Mouse (Mus musculus): ENCODE data around the gene Pacrg. TPM values are rescaled to one million over a fixed set of nuclear protein-coding genes. Genes with fewer than 3 reads are reported as not detected.
A peak's percentile ranks its signal among the peaks of the same experiment; 100 is the strongest.

Gene Pacrg
- polyA plus RNA-seq, 1 experiment from 2014 or later = 3.6 TPM

DNA sequence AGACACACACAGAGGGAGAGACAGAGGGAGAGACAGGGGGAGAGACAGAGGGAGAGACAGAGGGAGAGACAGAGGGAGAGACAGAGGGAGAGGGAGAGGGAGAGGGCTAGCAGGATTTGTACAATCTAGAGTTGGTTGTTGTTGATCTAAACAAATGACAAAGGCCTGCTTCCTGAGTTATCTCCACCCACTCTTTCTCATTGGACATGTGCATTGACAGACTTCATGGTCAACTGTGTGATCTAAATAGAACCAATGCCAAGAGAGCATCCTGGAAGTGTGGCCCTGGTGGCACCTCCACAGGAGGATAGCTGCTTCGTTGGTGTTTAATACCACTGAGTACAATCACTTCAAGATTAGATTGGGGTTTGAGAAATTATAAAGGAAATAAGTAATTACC is 359.0 kb downstream of the Pacrg start:
- Histone ChIP-seq H3K9me3 (ENCODE audit: control insufficient read depth, low read length) (no peaks in the 10 kb centered on the region), H3K4me2 (ENCODE audit: low read depth, low read length) (no peak overlapping the region), H3K36me3 (ENCODE audit: control insufficient read depth, insufficient read depth, low read length) (no peaks in the 10 kb centered on the region), H3K4me1 (ENCODE audit: control insufficient read depth, insufficient read depth, low read length) (peaks cover 12% of the 10 kb centered on the region; the same call in 1 of the 2 replicates), H3K9ac (ENCODE audit: low read depth, low read length) (no peak overlapping the region), H3K27ac (replicated peaks; ENCODE audit: low read depth, low read length) (no peak overlapping the region), H3K27me3 (replicated peaks; ENCODE audit: control insufficient read depth, insufficient read depth, low read length) (no peaks in the 10 kb centered on the region), H3K4me3 (ENCODE audit: low read depth, low read length) (no peak overlapping the region)
- DNase-seq (ENCODE audit: low spot score) (no peak), ATAC-seq (ENCODE audit: low read depth) (no peak)
- 82% methylated on average over 1 of the region's 1 CpGs for WGBS

DNA sequence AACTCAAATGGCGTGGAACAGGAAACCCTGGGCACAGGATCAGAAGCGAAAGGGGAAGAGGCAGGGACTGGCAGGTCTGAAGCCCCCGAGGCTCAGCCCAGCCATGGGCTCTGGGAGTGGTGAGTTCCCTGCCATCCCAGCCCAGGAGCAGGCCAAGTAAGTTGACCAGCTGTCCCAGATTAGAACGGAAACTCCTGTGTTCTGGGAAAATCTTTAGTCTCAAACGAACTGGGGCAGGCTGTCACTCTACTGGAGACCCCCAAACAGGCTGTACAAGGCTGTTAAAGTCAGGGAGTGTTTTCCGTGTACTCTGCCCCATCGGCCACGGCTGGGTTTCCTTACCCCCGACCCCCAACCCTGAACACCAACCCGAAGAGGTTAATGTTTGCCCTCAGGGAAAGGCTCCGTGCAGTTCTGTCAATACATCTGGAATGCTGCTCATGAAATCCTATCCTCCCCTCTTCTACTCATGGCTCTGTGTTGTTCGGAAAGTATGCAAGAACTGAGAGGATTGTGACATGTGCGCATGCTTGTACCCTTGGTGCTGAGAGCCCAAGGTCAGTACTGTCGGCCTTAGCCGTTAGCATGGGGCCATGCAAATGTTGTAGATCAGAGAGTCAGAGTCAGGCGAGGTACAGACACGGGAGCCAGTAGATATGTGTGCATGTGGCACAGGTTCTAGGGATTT is 360.9 kb downstream of the Pacrg start:
- H3K4me1 ChIP-seq (ENCODE audit: control insufficient read depth, insufficient read depth, low read length) = peaks cover 12% of the 10 kb centered on the region; the same call in 1 of the 2 replicates
- WGBS = 12% methylated on average over 17 of the region's 17 CpGs
- peak overlapping the region; percentile 61 for H3K27ac ChIP-seq (replicated peaks; ENCODE audit: low read depth, low read length)
- no peaks in the 10 kb centered on the region for H3K9me3 ChIP-seq (ENCODE audit: control insufficient read depth, low read length)
- no peak overlapping the region for H3K4me3 ChIP-seq (ENCODE audit: low read depth, low read length)
- peak; percentile 77 for DNase-seq (ENCODE audit: low spot score)
- peak overlapping the region; percentile 19 for H3K4me2 ChIP-seq (ENCODE audit: low read depth, low read length)
- H3K9ac ChIP-seq (ENCODE audit: low read depth, low read length) = no peak overlapping the region
- peak; percentile 76 for ATAC-seq (ENCODE audit: low read depth)
- no peaks in the 10 kb centered on the region for H3K36me3 ChIP-seq (ENCODE audit: control insufficient read depth, insufficient read depth, low read length)
- no peaks in the 10 kb centered on the region for H3K27me3 ChIP-seq (replicated peaks; ENCODE audit: control insufficient read depth, insufficient read depth, low read length)

DNA sequence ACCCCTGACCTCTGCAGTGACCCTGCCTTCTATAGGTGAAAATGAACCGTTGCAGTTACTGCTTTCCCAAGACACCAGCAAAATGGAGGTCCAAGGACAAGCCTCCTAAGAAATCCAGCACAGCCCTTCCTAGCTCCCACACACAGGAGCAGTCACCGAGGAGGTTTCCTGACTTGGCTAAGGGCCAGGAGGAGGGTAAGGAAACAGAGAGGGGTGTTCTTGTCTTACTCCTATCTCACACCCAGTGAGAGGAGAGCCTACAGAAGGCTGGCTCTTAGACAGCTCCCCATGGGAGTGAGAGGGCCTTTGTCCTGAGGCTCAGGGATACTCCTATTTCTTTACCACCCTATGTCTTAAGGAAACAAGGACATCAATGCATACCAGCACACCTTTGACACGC is 361.7 kb downstream of the Pacrg start:
- H3K27ac ChIP-seq (replicated peaks; ENCODE audit: low read depth, low read length) = peak overlapping the region; percentile 61
- peaks cover 12% of the 10 kb centered on the region; the same call in 1 of the 2 replicates for H3K4me1 ChIP-seq (ENCODE audit: control insufficient read depth, insufficient read depth, low read length)
- H3K27me3 ChIP-seq (replicated peaks; ENCODE audit: control insufficient read depth, insufficient read depth, low read length) = no peaks in the 10 kb centered on the region
- no peak overlapping the region for H3K9ac ChIP-seq (ENCODE audit: low read depth, low read length)
- ATAC-seq (ENCODE audit: low read depth) (peak; percentile 51; the same call in 1 of the 2 replicates), DNase-seq (ENCODE audit: low spot score) (peak; percentile 53)
- H3K4me2 ChIP-seq (ENCODE audit: low read depth, low read length) = no peak overlapping the region
- H3K4me3 ChIP-seq (ENCODE audit: low read depth, low read length) = no peak overlapping the region
- no peaks in the 10 kb centered on the region for H3K36me3 ChIP-seq (ENCODE audit: control insufficient read depth, insufficient read depth, low read length)
- H3K9me3 ChIP-seq (ENCODE audit: control insufficient read depth, low read length) = no peaks in the 10 kb centered on the region
- 50% methylated on average over 3 of the region's 3 CpGs for WGBS

DNA sequence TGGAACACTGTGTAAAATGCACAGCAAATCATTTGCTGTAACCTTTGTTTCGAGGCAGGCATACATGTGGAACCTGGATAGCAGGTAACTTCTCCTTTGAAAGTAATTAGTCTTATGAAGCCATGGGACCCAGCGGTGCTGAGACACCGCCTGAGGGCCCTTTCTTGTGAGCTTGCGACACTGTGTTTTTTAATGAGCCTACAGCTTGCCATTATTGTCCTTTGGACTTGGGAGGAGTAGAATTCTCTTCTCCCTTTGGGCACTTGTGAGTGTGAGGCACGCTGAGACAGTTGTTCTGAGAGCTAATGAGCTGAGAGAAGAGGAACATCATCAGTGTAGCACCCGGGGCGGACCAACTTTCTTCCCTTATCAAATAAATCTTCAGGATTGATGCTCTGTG is 363.3 kb downstream of the Pacrg start:
- no peak overlapping the region for H3K9ac ChIP-seq (ENCODE audit: low read depth, low read length)
- no peaks in the 10 kb centered on the region for H3K27me3 ChIP-seq (replicated peaks; ENCODE audit: control insufficient read depth, insufficient read depth, low read length)
- H3K4me2 ChIP-seq (ENCODE audit: low read depth, low read length) = no peak overlapping the region
- no peak for ATAC-seq (ENCODE audit: low read depth)
- H3K4me1 ChIP-seq (ENCODE audit: control insufficient read depth, insufficient read depth, low read length) = peaks cover 12% of the 10 kb centered on the region; the same call in 1 of the 2 replicates
- 78% methylated on average over 7 of the region's 7 CpGs for WGBS
- DNase-seq (ENCODE audit: low spot score) = no peak
- H3K36me3 ChIP-seq (ENCODE audit: control insufficient read depth, insufficient read depth, low read length) = no peaks in the 10 kb centered on the region
- H3K9me3 ChIP-seq (ENCODE audit: control insufficient read depth, low read length) = no peaks in the 10 kb centered on the region
- no peak overlapping the region for H3K27ac ChIP-seq (replicated peaks; ENCODE audit: low read depth, low read length)
- H3K4me3 ChIP-seq (ENCODE audit: low read depth, low read length) = no peak overlapping the region

DNA sequence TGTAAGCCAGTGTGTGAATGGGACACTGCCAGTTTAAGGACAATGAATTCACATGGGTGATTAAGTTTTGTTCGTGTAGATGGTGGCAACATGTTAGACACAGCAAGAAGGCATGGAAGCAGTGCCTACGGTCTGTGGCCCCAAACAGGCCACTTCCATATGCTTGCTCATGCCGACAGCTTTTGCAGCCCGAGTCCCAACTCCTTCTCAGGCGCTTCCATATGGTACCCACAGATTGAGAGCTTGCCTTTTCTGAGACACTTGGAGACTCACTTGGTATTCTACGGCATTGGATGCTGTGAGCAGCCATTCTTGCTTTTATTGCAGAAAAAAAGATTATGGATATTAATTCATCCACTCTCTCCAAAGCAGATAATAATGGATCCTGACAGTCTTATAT is 365.1 kb downstream of the Pacrg start:
- WGBS = 83% methylated on average over 6 of the region's 6 CpGs
- Histone ChIP-seq H3K4me1 (ENCODE audit: control insufficient read depth, insufficient read depth, low read length) (peaks cover 12% of the 10 kb centered on the region; the same call in 1 of the 2 replicates), H3K4me3 (ENCODE audit: low read depth, low read length) (no peak overlapping the region), H3K27ac (replicated peaks; ENCODE audit: low read depth, low read length) (no peak overlapping the region), H3K9me3 (ENCODE audit: control insufficient read depth, low read length) (no peaks in the 10 kb centered on the region), H3K9ac (ENCODE audit: low read depth, low read length) (no peak overlapping the region), H3K4me2 (ENCODE audit: low read depth, low read length) (no peak overlapping the region), H3K36me3 (ENCODE audit: control insufficient read depth, insufficient read depth, low read length) (no peaks in the 10 kb centered on the region), H3K27me3 (replicated peaks; ENCODE audit: control insufficient read depth, insufficient read depth, low read length) (no peaks in the 10 kb centered on the region)
- ATAC-seq (ENCODE audit: low read depth) (no peak), DNase-seq (ENCODE audit: low spot score) (no peak)

DNA sequence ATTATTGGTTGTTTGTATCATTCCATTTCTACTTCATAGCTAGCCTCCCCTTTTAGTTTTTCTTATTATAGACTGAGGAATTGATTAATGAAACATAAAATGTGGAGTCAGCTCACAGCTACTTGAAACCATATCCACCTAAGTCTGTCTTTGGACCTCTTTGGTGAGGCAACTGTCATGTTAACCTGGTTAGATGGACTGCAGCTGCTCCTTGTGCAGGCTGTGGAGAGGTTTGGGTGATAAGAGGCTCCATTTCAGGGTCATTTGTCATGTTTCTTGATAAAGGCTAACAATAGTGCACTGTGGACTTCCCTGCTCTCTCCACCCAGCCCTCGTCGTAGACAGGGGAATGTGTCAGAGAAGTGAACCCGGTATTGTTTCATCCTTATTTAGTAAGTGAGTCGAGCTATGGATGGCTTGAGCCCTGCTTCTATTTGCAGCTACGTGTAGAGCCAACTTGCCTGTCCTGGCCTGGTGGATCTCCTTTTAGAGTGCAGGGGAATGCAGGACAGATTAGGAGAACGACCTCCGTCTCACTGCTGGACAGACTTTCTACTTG is 366.2 kb downstream of the Pacrg start:
- Histone ChIP-seq H3K27me3 (replicated peaks; ENCODE audit: control insufficient read depth, insufficient read depth, low read length) (no peaks in the 10 kb centered on the region), H3K4me2 (ENCODE audit: low read depth, low read length) (no peak overlapping the region), H3K9me3 (ENCODE audit: control insufficient read depth, low read length) (no peaks in the 10 kb centered on the region), H3K36me3 (ENCODE audit: control insufficient read depth, insufficient read depth, low read length) (no peaks in the 10 kb centered on the region), H3K9ac (ENCODE audit: low read depth, low read length) (no peak overlapping the region), H3K27ac (replicated peaks; ENCODE audit: low read depth, low read length) (no peak overlapping the region), H3K4me3 (ENCODE audit: low read depth, low read length) (no peak overlapping the region), H3K4me1 (ENCODE audit: control insufficient read depth, insufficient read depth, low read length) (peaks cover 4% of the 10 kb centered on the region; the same call in 1 of the 2 replicates)
- 57% methylated on average over 7 of the region's 7 CpGs for WGBS
- DNase-seq (ENCODE audit: low spot score) = no peak
- ATAC-seq (ENCODE audit: low read depth) = no peak

DNA sequence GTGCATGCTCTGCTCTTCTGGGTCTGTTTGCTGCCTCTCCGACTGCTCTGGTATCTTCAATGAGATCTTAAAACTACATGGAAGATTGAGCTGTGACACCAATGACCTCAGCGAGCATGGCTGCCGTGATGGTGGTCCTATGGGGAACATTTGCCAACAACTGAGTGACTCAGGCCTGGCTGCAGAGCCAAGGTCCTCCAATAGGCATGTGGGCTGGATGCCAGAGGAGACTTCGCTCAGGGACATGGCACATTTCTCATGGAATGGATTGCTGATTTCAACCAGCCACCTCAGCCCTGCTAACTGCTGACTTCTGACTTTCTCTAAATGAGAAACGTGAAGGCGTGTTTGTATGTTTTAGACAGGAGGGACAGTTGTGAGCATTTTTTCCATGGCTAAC is 366.9 kb downstream of the Pacrg start:
- Histone ChIP-seq H3K4me2 (ENCODE audit: low read depth, low read length) (no peak overlapping the region), H3K9ac (ENCODE audit: low read depth, low read length) (no peak overlapping the region), H3K27me3 (replicated peaks; ENCODE audit: control insufficient read depth, insufficient read depth, low read length) (no peaks in the 10 kb centered on the region), H3K4me3 (ENCODE audit: low read depth, low read length) (no peak overlapping the region), H3K27ac (replicated peaks; ENCODE audit: low read depth, low read length) (no peak overlapping the region), H3K9me3 (ENCODE audit: control insufficient read depth, low read length) (no peaks in the 10 kb centered on the region), H3K36me3 (ENCODE audit: control insufficient read depth, insufficient read depth, low read length) (no peaks in the 10 kb centered on the region), H3K4me1 (ENCODE audit: control insufficient read depth, insufficient read depth, low read length) (no peaks in the 10 kb centered on the region)
- DNase-seq (ENCODE audit: low spot score) = no peak
- WGBS = 76% methylated on average over 6 of the region's 6 CpGs
- no peak for ATAC-seq (ENCODE audit: low read depth)

DNA sequence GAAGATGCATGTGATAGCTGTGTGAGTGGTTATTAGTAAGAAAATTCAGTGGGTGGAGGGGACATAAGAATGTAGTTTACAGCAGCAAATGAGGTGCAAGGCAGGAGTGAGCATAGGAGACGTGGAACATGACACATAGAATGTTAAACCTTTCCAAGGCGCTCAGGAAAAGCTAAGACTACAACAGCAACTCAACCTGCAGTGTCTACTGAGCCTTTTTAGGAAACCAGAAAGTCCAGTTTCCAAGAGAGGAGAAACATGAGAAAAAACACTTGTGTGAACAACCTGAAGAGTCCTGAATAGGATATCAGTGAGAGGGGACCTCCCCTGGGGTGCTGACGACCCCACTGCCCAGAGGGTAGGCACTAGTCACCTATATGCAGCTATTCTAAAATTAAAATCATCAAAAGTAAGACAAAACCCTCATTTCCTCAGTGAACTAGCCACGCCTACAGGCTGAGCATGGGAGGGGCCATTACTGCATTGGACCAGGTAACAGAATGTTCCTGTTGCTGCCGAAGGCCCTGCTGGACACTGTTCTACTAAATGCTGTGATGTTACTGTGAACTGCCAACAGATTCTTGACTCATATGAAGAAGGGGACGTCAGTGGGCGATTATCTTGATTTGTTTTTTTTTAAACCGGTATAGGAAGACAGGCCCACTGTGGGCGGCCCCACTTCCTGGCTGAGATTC is 370.1 kb downstream of the Pacrg start:
- DNase-seq (ENCODE audit: low spot score) (no peak), ATAC-seq (ENCODE audit: low read depth) (no peak)
- Histone ChIP-seq H3K36me3 (ENCODE audit: control insufficient read depth, insufficient read depth, low read length) (no peaks in the 10 kb centered on the region), H3K4me2 (ENCODE audit: low read depth, low read length) (no peak overlapping the region), H3K9me3 (ENCODE audit: control insufficient read depth, low read length) (no peaks in the 10 kb centered on the region), H3K4me3 (ENCODE audit: low read depth, low read length) (no peak overlapping the region), H3K27ac (replicated peaks; ENCODE audit: low read depth, low read length) (no peak overlapping the region), H3K4me1 (ENCODE audit: control insufficient read depth, insufficient read depth, low read length) (no peaks in the 10 kb centered on the region), H3K9ac (ENCODE audit: low read depth, low read length) (no peak overlapping the region), H3K27me3 (replicated peaks; ENCODE audit: control insufficient read depth, insufficient read depth, low read length) (no peaks in the 10 kb centered on the region)
- 88% methylated on average over 9 of the region's 9 CpGs for WGBS

Measured in embryonic facial prominence, embryonic 14.5 days (tissue).